Mouse (Mus musculus): Measurements from ENCODE around the gene Grip1.

- TF ChIP-seq CTCF (IDR thresholded peaks at IDR 0.05; ENCODE audit: borderline replicate concordance, insufficient read depth, low read length), result no peak
- no peak for TF ChIP-seq POLR2A (IDR thresholded peaks at IDR 0.05; ENCODE audit: low read depth, low read length)
Measured at GRCm38 (mm10) chr10:120004096-120004495, 550.5 kb downstream of the Grip1 start.
